ENCODE assay signal across 29 mouse cellular contexts in genomic region chr1:74155435-74156012, GRCm38 (mm10). TPM values are rescaled to one million over a fixed set of nuclear protein-coding genes. Genes with fewer than 3 reads are reported as not detected.
DNase-seq lines count a peak whose midpoint lies in the region; ATAC-seq and TF ChIP-seq lines count a peak whose summit lies in the region.
"Had no signal": no experiment of that assay in that cellular context is flagged by ENCODE, and none has a peak within 500 bp of the region (broad histone marks: within the 10 kb centered on the region; RNA-seq: fewer than 3 reads in every experiment).

No protein-coding gene starts in this region.

- no peaks in the 10 kb centered on the region for H3K4me1 ChIP-seq in forebrain, embryonic 11.5 days (replicated peaks; ENCODE audit: control insufficient read depth, insufficient read depth, low read length)
- H3K4me1 ChIP-seq in forebrain, embryonic 15.5 days = no peaks in the 10 kb centered on the region
- no peaks in the 10 kb centered on the region for H3K4me1 ChIP-seq in lung, adult 2 months (ENCODE audit: control insufficient read depth, insufficient read depth, low read length)
- H3K4me1 ChIP-seq: limb, embryonic 10.5 days; neural tube, embryonic 13.5 days had no signal

- H3K4me2 ChIP-seq in forebrain, embryonic 11.5 days (ENCODE audit: low read depth, low read length, severe bottlenecking) = no peak overlapping the region
- no peak overlapping the region for H3K4me2 ChIP-seq in forebrain, embryonic 15.5 days (replicated peaks)
- H3K4me2 ChIP-seq: embryonic facial prominence, embryonic 12.5 days; hindbrain, embryonic 14.5 days; liver, embryonic 11.5 days; neural tube, embryonic 13.5 days had no signal

- H3K4me3 ChIP-seq in forebrain, embryonic 11.5 days (ENCODE audit: low read depth, low read length) = no peak overlapping the region
- no peak overlapping the region for H3K4me3 ChIP-seq in forebrain, embryonic 15.5 days
- no peak overlapping the region for H3K4me3 ChIP-seq in lung, adult 2 months (replicated peaks; ENCODE audit: extremely low read depth, low read depth, low read length)
- H3K4me3 ChIP-seq: embryonic facial prominence, embryonic 12.5 days; erythroblast, embryonic 14.5 days; gastrocnemius, adult 2 months; left cerebral cortex, adult 2 months; limb, embryonic 10.5 days; neural tube, embryonic 13.5 days had no signal

- no peaks in the 10 kb centered on the region for H3K9me3 ChIP-seq in forebrain, embryonic 11.5 days (ENCODE audit: control insufficient read depth, low read length)
- H3K9me3 ChIP-seq in forebrain, embryonic 15.5 days = no peaks in the 10 kb centered on the region
- H3K9me3 ChIP-seq: embryonic facial prominence, embryonic 12.5 days; limb, embryonic 10.5 days; neural tube, embryonic 13.5 days had no signal

- TF ChIP-seq POLR2A in lung, adult 2 months (IDR thresholded peaks at IDR 0.05; ENCODE audit: borderline replicate concordance, extremely low read depth, low read depth, low read length) = no peak

- no peak for ATAC-seq in forebrain, embryonic 11.5 days (replicated peaks; ENCODE audit: low FRiP score)
- ATAC-seq in forebrain, embryonic 15.5 days (replicated peaks) = no peak
- peak; percentile 29 to 47; a peak in 1 of 4 replicates for ATAC-seq in hematopoietic stem cell, adult 5-6 weeks (replicated peaks in 1 of 2; ENCODE audit: insufficient read depth in 1 of 2, low FRiP score in 2 of 2, low TSS enrichment in 1 of 2, low read depth in 1 of 2, poor library complexity in 2 of 2, severe bottlenecking in 2 of 2)
- peak; percentile 78 for ATAC-seq in neutrophil, adult 5-6 weeks (ENCODE audit: extremely low read depth, insufficient number of reproducible peaks, low FRiP score, poor library complexity, severe bottlenecking)
- ATAC-seq: forebrain, embryonic 16.5 days had no signal

- no peaks in the 10 kb centered on the region for H3K27me3 ChIP-seq in forebrain, embryonic 11.5 days (ENCODE audit: control insufficient read depth, insufficient read depth, low read length)
- no peaks in the 10 kb centered on the region for H3K27me3 ChIP-seq in forebrain, embryonic 15.5 days
- H3K27me3 ChIP-seq: embryonic facial prominence, embryonic 12.5 days; neural tube, embryonic 13.5 days had no signal

- H3K27ac ChIP-seq in forebrain, embryonic 11.5 days (ENCODE audit: low read depth, low read length) = no peak overlapping the region
- H3K27ac ChIP-seq in forebrain, embryonic 15.5 days (replicated peaks) = no peak overlapping the region
- H3K27ac ChIP-seq: embryonic facial prominence, embryonic 12.5 days; gastrocnemius, adult 2 months; hindbrain, embryonic 14.5 days; left cerebral cortex, adult 2 months; limb, embryonic 10.5 days; neural tube, embryonic 13.5 days had no signal

- H3K36me3 ChIP-seq in forebrain, embryonic 11.5 days (ENCODE audit: control insufficient read depth, insufficient read depth, low read length) = no peaks in the 10 kb centered on the region
- no peaks in the 10 kb centered on the region for H3K36me3 ChIP-seq in forebrain, embryonic 15.5 days
- H3K36me3 ChIP-seq: embryonic facial prominence, embryonic 12.5 days; limb, embryonic 10.5 days; neural tube, embryonic 13.5 days had no signal

- TF ChIP-seq CTCF in lung, adult 2 months (IDR thresholded peaks at IDR 0.05; ENCODE audit: insufficient read depth, low read length) = no peak

- no peak overlapping the region for H3K9ac ChIP-seq in forebrain, embryonic 11.5 days (ENCODE audit: low read length)
- no peak overlapping the region for H3K9ac ChIP-seq in forebrain, embryonic 15.5 days (replicated peaks)
- H3K9ac ChIP-seq: embryonic facial prominence, embryonic 12.5 days; hindbrain, embryonic 14.5 days; neural tube, embryonic 13.5 days had no signal

- DNase-seq in forebrain, embryonic 11.5 days (ENCODE audit: low spot score) = peak; percentile 10
- DNase-seq in lung, postnatal 36 days = peak; percentile 61
- no peak for DNase-seq in lung, adult 2 months
- no peak for DNase-seq in retina, embryonic 14.5 days (ENCODE audit: low spot score)
- DNase-seq in lung, postnatal 10 days = no peak
- DNase-seq: cerebellum, adult 8-10 months; gastrocnemius, adult 2 months; heart, adult 18-20 months; heart, postnatal 14 days; kidney, adult 9 months; kidney, postnatal 36 days; layer of hippocampus, adult 9-11 months; right cerebral cortex, postnatal 14 days; spleen, adult 18-20 months had no signal

- WGBS in forebrain, embryonic 11.5 days = 93% methylated on average over 6 of the region's 6 CpGs
- WGBS in forebrain, embryonic 15.5 days = 90% methylated on average over 6 of the region's 6 CpGs
- WGBS in lung, adult 2 months = 62% methylated on average over 6 of the region's 6 CpGs

RNA-seq across cellular contexts. Expression of gene Cxcr2, which starts 1.7 kb away (rescaled TPM):
- 0.12 and 0.17 TPM in 2 replicates for polyA plus RNA-seq in forebrain, embryonic 11.5 days (2014; fragmentation: Nextera tagmentation; extraction: Ambion mirVana)
- 0.13 TPM in 2 replicates for polyA plus RNA-seq in forebrain, embryonic 15.5 days (2015; fragmentation: Nextera tagmentation; extraction: Ambion mirVana)
- 3.2 and 6.4 TPM in 2 replicates for polyA plus RNA-seq in lung, adult 2 months (2012; rRNA removed)
- 9.0 and 19.4 TPM in 2 replicates for total RNA-seq in hematopoietic stem cell, adult 5-6 weeks (2017)
- total RNA-seq in neutrophil, adult 5-6 weeks (2017) = 1,102 and 1,145 TPM in 2 replicates
- total RNA-seq: left cerebral cortex, adult 2 months had no signal

RNA-seq across cellular contexts. Expression of gene Rufy4, which starts 30.2 kb away (rescaled TPM):
- 0.24 and 0.27 TPM in 2 replicates for polyA plus RNA-seq in forebrain, embryonic 11.5 days (2014; fragmentation: Nextera tagmentation; extraction: Ambion mirVana)
- polyA plus RNA-seq in forebrain, embryonic 15.5 days (2015; fragmentation: Nextera tagmentation; extraction: Ambion mirVana) = 0.13 and 0.14 TPM in 2 replicates
- 1.4 and 1.6 TPM in 2 replicates for polyA plus RNA-seq in lung, adult 2 months (2012; rRNA removed)
- 2.3 and 2.7 TPM in 2 replicates for total RNA-seq in hematopoietic stem cell, adult 5-6 weeks (2017)
- 31.9 and 35.6 TPM in 2 replicates for total RNA-seq in neutrophil, adult 5-6 weeks (2017)
- total RNA-seq: CH12.LX had no signal
- polyA plus RNA-seq: erythroblast, embryonic 14.5 days had no signal

RNA-seq across cellular contexts. Expression of gene Tns1, which starts 31.3 kb away (rescaled TPM):
- 15.6 and 17.1 TPM in 2 replicates for polyA plus RNA-seq in forebrain, embryonic 11.5 days (2014; fragmentation: Nextera tagmentation; extraction: Ambion mirVana)
- 6.0 and 7.9 TPM in 2 replicates for polyA plus RNA-seq in forebrain, embryonic 15.5 days (2015; fragmentation: Nextera tagmentation; extraction: Ambion mirVana)
- 781 and 1,078 TPM in 2 replicates for polyA plus RNA-seq in lung, adult 2 months (2012; rRNA removed)
- total RNA-seq in hematopoietic stem cell, adult 5-6 weeks (2017) = 16.1 and 39.1 TPM in 2 replicates
- total RNA-seq in neutrophil, adult 5-6 weeks (2017) = 7.6 and 8.0 TPM in 2 replicates
- total RNA-seq: MEL had no signal

RNA-seq across cellular contexts. Expression of gene Cxcr1, which starts 38.9 kb away (rescaled TPM):
- polyA plus RNA-seq in forebrain, embryonic 11.5 days (2014; fragmentation: Nextera tagmentation; extraction: Ambion mirVana) = not detected in 2 replicates
- polyA plus RNA-seq in forebrain, embryonic 15.5 days (2015; fragmentation: Nextera tagmentation; extraction: Ambion mirVana) = not detected in 2 replicates
- 0.43 and 1.5 TPM in 2 replicates for polyA plus RNA-seq in lung, adult 2 months (2012; rRNA removed)
- total RNA-seq in hematopoietic stem cell, adult 5-6 weeks (2017) = 0.15 and 0.56 TPM in 2 replicates
- total RNA-seq in neutrophil, adult 5-6 weeks (2017) = 16.7 and 20.0 TPM in 2 replicates
- total RNA-seq: CH12.LX; gastrocnemius, adult 2 months; heart, adult 18-20 months; heart, postnatal 14 days; left cerebral cortex, adult 2 months; MEL had no signal
- polyA plus RNA-seq: embryonic facial prominence, embryonic 12.5 days; erythroblast, embryonic 14.5 days; forebrain, embryonic 16.5 days; hindbrain, embryonic 14.5 days; intestine, embryonic 14.5 days; liver, embryonic 11.5 days; lung, embryonic 16.5 days; neural tube, embryonic 13.5 days had no signal

Comparison
In these comparisons a context has a peak if more than half of its experiments do, and no peak if none do; other contexts are left out.
1. DNase-seq: peak in forebrain, embryonic 11.5 days (single experiment) and lung, postnatal 36 days (single experiment); none in lung, adult 2 months (single experiment), retina, embryonic 14.5 days (single experiment) and lung, postnatal 10 days (single experiment).
2. ATAC-seq: peak in hematopoietic stem cell, adult 5-6 weeks (2 of 2) and neutrophil, adult 5-6 weeks (single experiment); none in forebrain, embryonic 11.5 days (single experiment) and forebrain, embryonic 15.5 days (single experiment).
3. RNA of gene Tns1, which starts 31.3 kb away (polyA plus RNA-seq): 781 to 1,078 TPM in lung, adult 2 months; 15.6 to 17.1 TPM in forebrain, embryonic 11.5 days and 6.0 to 7.9 TPM in forebrain, embryonic 15.5 days; every median in the first group is over 10 times any median in the second.